Mouse (Mus musculus) ES-Bruce4 (cell line): ENCODE measurements around the gene Slc22a16.

Experiments used
- CTCF ChIP-seq: IDR thresholded peaks from one replicate; pipeline ENCODE4 v1.8.1; 2011; ENCODE audit warnings: low read depth, low read length
- EP300 ChIP-seq: IDR thresholded peaks from 2 replicates; pipeline ENCODE4 v1.6.1; 2011; ENCODE audit warnings: low read depth, low read length; ENCODE audit not compliant: insufficient read depth
- POLR2A ChIP-seq: IDR thresholded peaks from one replicate; pipeline ENCODE4 v1.8.1; 2011; ENCODE audit warnings: low read length; ENCODE audit not compliant: insufficient read depth

DNA sequence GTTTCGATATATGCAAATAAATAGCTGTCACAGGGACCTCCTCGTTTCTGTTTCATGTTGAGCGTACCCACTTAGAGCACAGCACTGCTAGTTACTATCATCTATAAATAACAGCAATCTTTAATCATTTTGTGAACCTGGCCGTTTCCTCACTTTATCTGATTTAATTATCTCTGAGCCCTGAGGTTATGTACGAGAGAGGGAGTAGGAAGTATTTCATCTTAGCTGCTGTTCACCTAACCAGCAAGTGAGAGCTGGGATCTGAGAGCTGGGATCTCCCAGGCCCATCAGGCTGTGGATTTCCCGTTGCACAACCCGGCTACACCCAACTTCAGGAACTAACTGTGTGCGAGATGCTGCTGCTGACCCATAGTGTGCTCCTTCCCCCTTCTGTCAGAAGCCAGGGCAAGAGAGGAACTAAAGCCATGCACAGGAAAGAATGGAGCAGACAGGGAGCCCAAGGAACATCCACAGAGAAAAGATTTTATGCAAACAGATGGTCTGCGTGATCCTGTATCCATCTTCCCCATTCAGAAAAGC lies 44.5 kb upstream of the Slc22a16 start:
- TF ChIP-seq EP300 (no peak), CTCF (no peak), POLR2A (no peak)
